Mouse (Mus musculus) MEL (cell line): ENCODE measurements around the gene Xpnpep2. TPM values are rescaled to one million over a fixed set of nuclear protein-coding genes. Genes with fewer than 3 reads are reported as not detected.

ENCODE experiments used
- DNase-seq: peaks from one replicate; pipeline ENCODE4 v3.0.0; 2011; ENCODE audit warnings: low read depth, low spot score
- H3K27ac ChIP-seq: 2 replicates; pipeline ENCODE4 v1.5.1; 2012; ENCODE audit warnings: low read depth, mild to moderate bottlenecking, control low read depth, low read length, moderate library complexity; ENCODE audit not compliant: control insufficient read depth
- H3K27me3 ChIP-seq, 2 experiments: fragments of 150-350 bp in 1 of 2; sonication (generic) in 1 of 2; 2 replicates each; pipeline ENCODE4 v1.6.1; 2012; ENCODE audit warnings: low read length in 2 of 2, mild to moderate bottlenecking in 2 of 2, improper control_type of control experiment in 1 of 2, moderate library complexity in 1 of 2; ENCODE audit not compliant: insufficient read depth in 2 of 2, control insufficient read depth in 1 of 2
- H3K36me3 ChIP-seq, 2 experiments: 2 replicates each; pipeline ENCODE4 v1.6.1; 2012 to 2014; ENCODE audit warnings: low read length in 2 of 2, improper control_type of control experiment in 1 of 2, inconsistent platforms in 1 of 2, mild to moderate bottlenecking in 1 of 2; ENCODE audit not compliant: insufficient read depth in 2 of 2, control insufficient read depth in 1 of 2
- H3K4me1 ChIP-seq, 2 experiments: fragments of 150-350 bp in 1 of 2; sonication (generic) in 1 of 2; 2 replicates each; pipeline ENCODE4 v1.6.1; 2012; ENCODE audit warnings: low read length in 2 of 2, improper control_type of control experiment in 1 of 2, mild to moderate bottlenecking in 1 of 2; ENCODE audit not compliant: insufficient read depth in 2 of 2, control insufficient read depth in 1 of 2
- H3K4me3 ChIP-seq, 2 experiments: fragments of 150-350 bp in 1 of 2; sonication (generic) in 1 of 2; 2 replicates each; pipeline ENCODE4 v1.5.1; 2012; ENCODE audit warnings: low read depth in 2 of 2, low read length in 2 of 2, mild to moderate bottlenecking in 2 of 2, moderate library complexity in 2 of 2, control low read depth in 1 of 2, improper control_type of control experiment in 1 of 2; ENCODE audit not compliant: control insufficient read depth in 1 of 2, insufficient read depth in 1 of 2
- H3K79me2 ChIP-seq: 2 replicates; pipeline ENCODE4 v1.6.1; 2012; ENCODE audit warnings: mild to moderate bottlenecking, low read length, moderate library complexity; ENCODE audit not compliant: control insufficient read depth, poor library complexity, insufficient read depth
- H3K9ac ChIP-seq: 2 replicates; pipeline ENCODE4 v1.6.1; 2012; ENCODE audit warnings: low read depth, mild to moderate bottlenecking, control low read depth, low read length, moderate library complexity; ENCODE audit not compliant: control insufficient read depth, poor library complexity, severe bottlenecking
- H3K9me3 ChIP-seq: fragments of 150-350 bp; sonication (generic); replicated peaks from 2 replicates; pipeline ENCODE4 v1.6.1; 2012; ENCODE audit warnings: mild to moderate bottlenecking, low read length, improper control_type of control experiment, moderate library complexity; ENCODE audit not compliant: insufficient read depth
- E2F4 ChIP-seq: IDR thresholded peaks from 2 replicates; pipeline ENCODE4 v1.6.1; 2011; ENCODE audit warnings: low read depth, low read length, improper control_type of control experiment, borderline replicate concordance
- ELF1 ChIP-seq: IDR thresholded peaks from 2 replicates; pipeline ENCODE4 v1.6.1; 2014; ENCODE audit warnings: low read depth, mild to moderate bottlenecking, inconsistent platforms, low read length, improper control_type of control experiment, moderate library complexity
- EP300 ChIP-seq, 2 experiments: IDR thresholded peaks; 2 replicates each; pipeline ENCODE4 v1.6.1; 2011; ENCODE audit warnings: improper control_type of control experiment in 2 of 2, low read length in 2 of 2, low read depth in 1 of 2, mild to moderate bottlenecking in 1 of 2
- HCFC1 ChIP-seq: IDR thresholded peaks from 2 replicates; pipeline ENCODE4 v1.6.1; 2012; ENCODE audit warnings: low read depth, mild to moderate bottlenecking, inconsistent platforms, low read length, improper control_type of control experiment, moderate library complexity
- KAT2A ChIP-seq: conservative IDR thresholded peaks from 2 replicates; pipeline ENCODE4 v1.6.1; 2012; ENCODE audit warnings: low read depth, low read length, improper control_type of control experiment, inconsistent platforms
- MAFK ChIP-seq: IDR thresholded peaks from 2 replicates; pipeline ENCODE4 v1.6.1; 2011; ENCODE audit warnings: low read depth, mild to moderate bottlenecking, low read length, improper control_type of control experiment, borderline replicate concordance
- MXI1 ChIP-seq: IDR thresholded peaks from 2 replicates; pipeline ENCODE4 v1.6.1; 2011; ENCODE audit warnings: mild to moderate bottlenecking, low read depth, low read length, improper control_type of control experiment
- MYB ChIP-seq: IDR thresholded peaks from 2 replicates; pipeline ENCODE4 v1.6.1; 2011; ENCODE audit warnings: mild to moderate bottlenecking, low read depth, low read length, improper control_type of control experiment
- MYC ChIP-seq: IDR thresholded peaks from 2 replicates; pipeline ENCODE4 v1.6.1; 2011; ENCODE audit warnings: low read depth, mild to moderate bottlenecking, low read length, improper control_type of control experiment, moderate library complexity
- POLR2A ChIP-seq, 2 experiments: IDR thresholded peaks; 2 replicates each; pipeline ENCODE4 v1.6.1; 2011 to 2012; ENCODE audit warnings: low read length in 2 of 2, mild to moderate bottlenecking in 2 of 2, control low read depth in 1 of 2, improper control_type of control experiment in 1 of 2, low read depth in 1 of 2, moderate library complexity in 1 of 2; ENCODE audit not compliant: control insufficient read depth in 1 of 2, insufficient read depth in 1 of 2, poor library complexity in 1 of 2
- POLR2AphosphoS2 ChIP-seq: IDR thresholded peaks from 2 replicates; pipeline ENCODE4 v1.6.1; 2011; ENCODE audit warnings: low read length, improper control_type of control experiment
- POLR2AphosphoS5 ChIP-seq: IDR thresholded peaks from 2 replicates; pipeline ENCODE4 v1.6.1; 2012; ENCODE audit warnings: low read depth, borderline replicate concordance, mild to moderate bottlenecking, inconsistent platforms, low read length, moderate library complexity, mixed read lengths
- SMC3 ChIP-seq: IDR thresholded peaks from 2 replicates; pipeline ENCODE4 v1.6.1; 2011; ENCODE audit warnings: low read depth, low read length, improper control_type of control experiment
- TBP ChIP-seq: IDR thresholded peaks from 2 replicates; pipeline ENCODE4 v1.8.0; 2011; ENCODE audit warnings: low read depth, low read length, improper control_type of control experiment
- UBTF ChIP-seq: IDR thresholded peaks from 2 replicates; pipeline ENCODE4 v1.6.1; 2012; ENCODE audit warnings: low read depth, mild to moderate bottlenecking, inconsistent platforms, low read length, improper control_type of control experiment, moderate library complexity, borderline replicate concordance; ENCODE audit not compliant: insufficient read depth
- USF1 ChIP-seq: IDR thresholded peaks from 2 replicates; pipeline ENCODE4 v1.6.1; 2014; ENCODE audit warnings: low read depth, mild to moderate bottlenecking, inconsistent platforms, low read length, improper control_type of control experiment, moderate library complexity
- ZKSCAN1 ChIP-seq: IDR thresholded peaks from 2 replicates; pipeline ENCODE4 v1.6.1; 2012; ENCODE audit warnings: low read depth, mild to moderate bottlenecking, inconsistent platforms, low read length, improper control_type of control experiment, moderate library complexity
- polyA plus RNA-seq, 2 experiments: library from polyadenylated mRNA; stranded (reverse) in 1 of 2; unstranded in 1 of 2; fragments of >175 nt in 1 of 2; fragments of >200 nt in 1 of 2; gene quantifications; 2 replicates each; pipeline versions ENCODE4 v1.2.1 to v1.2.4; 2012; ENCODE audit warnings: low replicate concordance in 2 of 2, low read depth in 1 of 2; ENCODE audit not compliant: insufficient read length in 2 of 2, insufficient read depth in 1 of 2, missing spikeins in 1 of 2
- total RNA-seq: library from RNA; depleted of rRNA; stranded (reverse); fragments of 300-350 nt; gene quantifications from 2 replicates; pipeline ENCODE4 v1.2.3, GENCODE M21; 2012

Xpnpep2 gene
- total and polyA plus RNA-seq, 3 experiments = 0.31 to 1.9 TPM; not detected in 1

- Histone ChIP-seq H3K9me3 (no peaks in the 10 kb centered on the region), H3K79me2 (no peaks in the 10 kb centered on the region), H3K9ac (no peak overlapping the region), H3K27me3 (no peaks in the 10 kb centered on the region), H3K27ac (no peak overlapping the region), H3K4me1 (peaks cover 8 to 41% of the 10 kb centered on the region in 2 experiments), H3K36me3 (peaks cover 0 to 26% of the 10 kb centered on the region in 2 experiments; a peak in 2 of 4 replicates), H3K4me3 (no peak overlapping the region)
- TF ChIP-seq POLR2AphosphoS5 (no peak), MYB (no peak), SMC3 (no peak), MAFK (no peak), UBTF (no peak), ZKSCAN1 (no peak), USF1 (no peak), E2F4 (no peak), POLR2A (IDR thresholded peaks at IDR 0.05; ENCODE audit: control insufficient read depth in 1 of 2, insufficient read depth in 1 of 2, low read depth in 1 of 2, low read length in 2 of 2, poor library complexity in 1 of 2) (no peak), MYC (no peak), ELF1 (no peak), TBP (no peak), MXI1 (no peak), EP300 (IDR thresholded peaks at IDR 0.05; ENCODE audit: low read depth in 1 of 2, low read length in 2 of 2) (no peak), KAT2A (no peak), POLR2AphosphoS2 (no peak)
- no peak for DNase-seq
Measured at GRCm38 (mm10) chrX:48155489-48155888, 47.0 kb downstream of the Xpnpep2 start.

GRCm38 (mm10) chrX:48157396-48157795, 48.9 kb downstream of the Xpnpep2 start:
- no peak for TF ChIP-seq MYB
- no peak for TF ChIP-seq HCFC1
- Histone ChIP-seq H3K9me3 (no peaks in the 10 kb centered on the region), H3K4me3 (no peak overlapping the region), H3K27ac (no peak overlapping the region), H3K27me3 (no peaks in the 10 kb centered on the region), H3K4me1 (peaks cover 8 to 40% of the 10 kb centered on the region in 2 experiments), H3K79me2 (no peaks in the 10 kb centered on the region), H3K36me3 (peaks cover 0 to 26% of the 10 kb centered on the region in 2 experiments; a peak in 2 of 4 replicates), H3K9ac (no peak overlapping the region)
- no peak for DNase-seq
